Mouse (Mus musculus) spleen, embryonic (tissue): ENCODE results near the gene Cbfa2t2.

Source experiments
- CTCF ChIA-PET: fragments of 350-600 bp; sonication (Branson Sonifier 250); formaldehyde crosslinking; loops from one replicate; lab custom pipeline; 2022; lab: Charles Lee

Cbfa2t2 gene

DNA sequence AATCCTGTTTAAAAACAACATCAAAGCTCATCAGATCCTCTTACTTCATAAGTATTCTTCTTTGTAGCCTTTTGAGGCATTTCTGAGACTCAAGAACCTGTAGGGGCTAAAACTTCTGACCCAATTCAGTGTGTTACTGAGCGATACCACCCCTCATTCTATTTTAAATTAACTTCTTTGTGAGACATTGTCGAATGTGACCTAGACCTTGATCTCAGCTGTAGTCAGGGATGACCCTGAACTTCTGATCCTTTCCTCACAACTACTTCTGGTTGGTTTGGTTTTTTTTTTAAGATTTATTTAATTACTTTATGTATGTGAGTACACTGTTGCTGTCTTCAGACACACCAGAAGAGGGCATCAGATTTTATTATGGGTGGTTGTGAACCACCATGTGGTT lies 12.7 kb upstream of the Cbfa2t2 start:
- CTCF ChIA-PET: interaction anchor here (0.5 to 0.6 kb wide), 2 partner anchors 51 to 122 kb away, joined by 3 to 4 read pairs; partner anchors contain the start of gene Cdk5rap1

DNA sequence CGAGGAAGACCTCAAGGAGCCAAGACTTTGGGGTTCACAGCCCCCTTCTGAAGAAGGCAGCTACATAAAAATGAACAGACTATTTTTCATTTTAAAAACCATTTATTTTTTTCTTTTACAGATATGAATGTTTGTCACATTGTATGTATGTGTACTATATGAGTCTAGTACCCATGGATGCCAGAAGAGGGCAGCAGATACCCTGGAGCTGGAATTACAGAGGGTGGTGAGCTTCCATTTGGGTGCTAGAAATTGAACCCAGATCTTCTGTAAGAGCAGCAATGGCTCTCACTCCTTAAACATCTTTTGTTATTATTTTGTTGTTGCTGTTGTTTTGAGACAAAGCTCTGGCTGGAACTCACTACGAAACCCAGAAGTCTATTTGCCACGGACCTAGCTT lies 10.8 kb upstream of the Cbfa2t2 start:
- CTCF ChIA-PET: interaction anchor here (0.7 kb wide), 1 partner anchor 95 kb away, joined by 4 read pairs; no protein-coding TSS in a partner anchor

DNA sequence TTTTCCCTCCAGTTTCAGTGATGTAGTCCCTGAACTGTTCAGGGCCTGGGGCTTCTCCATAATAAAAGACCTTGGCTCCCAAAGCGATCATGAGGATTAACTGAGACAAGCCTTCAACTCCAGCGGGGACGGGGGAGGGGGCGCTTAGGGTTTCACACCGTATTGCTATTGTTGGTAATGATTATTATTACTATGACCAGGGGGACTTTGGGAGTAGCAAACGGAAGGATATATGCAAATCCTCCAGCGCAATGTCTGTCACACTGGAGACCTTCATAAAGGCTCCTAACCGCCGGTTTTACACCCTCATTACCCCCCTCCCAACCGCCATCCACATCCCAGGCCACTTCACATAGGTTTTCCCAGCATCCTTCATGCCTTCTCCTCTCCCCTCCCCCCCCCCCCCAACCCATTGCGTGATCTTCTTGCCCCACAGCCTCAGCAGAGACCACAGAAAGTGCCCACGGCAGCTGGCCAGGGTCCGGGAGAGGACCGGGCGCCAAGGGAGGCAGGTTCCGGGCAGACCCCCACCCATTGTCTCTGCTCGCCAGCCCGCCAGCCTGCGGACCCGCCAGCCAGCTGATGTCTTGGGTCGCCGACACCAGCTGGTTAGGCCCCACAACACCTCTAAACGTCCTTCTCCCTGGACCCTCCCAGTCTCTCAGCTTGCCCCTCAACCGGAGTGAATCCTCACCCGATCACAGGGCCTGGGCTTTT lies 9.9 kb upstream of the Cbfa2t2 start:
- CTCF ChIA-PET: interaction anchor here (0.7 kb wide), 1 partner anchor 94 kb away, joined by 4 read pairs; no protein-coding TSS in a partner anchor

DNA sequence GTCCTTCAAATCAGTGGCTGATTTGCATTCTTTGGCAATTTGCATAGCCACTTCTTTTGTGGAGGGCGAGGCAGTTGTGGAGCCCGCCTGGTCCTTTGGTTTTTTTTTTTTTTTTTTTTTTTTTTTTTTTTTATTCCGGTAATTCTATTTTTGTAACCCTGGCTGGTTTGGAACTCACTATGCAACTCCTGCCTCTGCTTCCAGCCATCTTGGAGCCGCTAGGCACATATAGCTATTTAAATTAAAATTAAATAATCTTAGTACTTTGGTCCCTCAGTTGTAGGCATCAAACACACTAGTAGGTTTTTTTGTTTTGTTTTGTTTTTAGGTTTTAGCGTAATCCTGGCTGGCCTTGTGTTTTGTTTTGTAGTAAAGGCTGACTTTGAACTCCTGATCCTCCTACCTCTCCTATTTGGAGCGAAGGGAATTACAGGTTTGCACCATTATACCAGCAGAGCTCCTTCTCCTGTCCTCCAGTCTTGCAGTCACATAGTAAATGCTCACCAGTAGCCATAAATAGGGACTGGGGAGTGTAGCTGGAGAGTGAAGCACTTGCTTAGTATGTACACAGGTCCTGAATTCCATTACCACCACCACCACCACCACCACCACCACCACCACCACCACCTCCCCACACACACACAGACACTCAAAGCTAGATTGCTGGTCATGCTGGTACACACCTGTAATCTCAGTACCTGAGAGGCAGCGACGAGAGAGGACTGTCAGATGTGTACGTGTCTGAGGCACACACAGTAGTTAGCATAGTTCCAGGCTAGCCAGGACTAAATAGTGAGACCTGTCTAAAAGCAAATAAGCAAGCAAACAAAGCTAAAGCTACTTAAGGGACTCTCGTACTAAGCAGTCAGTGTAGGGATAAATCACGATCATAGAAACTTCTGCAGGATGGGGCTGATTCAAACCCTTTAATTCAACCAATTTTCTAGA lies 9.1 kb upstream of the Cbfa2t2 start:
- CTCF ChIA-PET: interaction anchor here (0.6 to 0.7 kb wide), 2 partner anchors 16 to 29 kb away, joined by 3 to 5 read pairs; no protein-coding TSS in a partner anchor

DNA sequence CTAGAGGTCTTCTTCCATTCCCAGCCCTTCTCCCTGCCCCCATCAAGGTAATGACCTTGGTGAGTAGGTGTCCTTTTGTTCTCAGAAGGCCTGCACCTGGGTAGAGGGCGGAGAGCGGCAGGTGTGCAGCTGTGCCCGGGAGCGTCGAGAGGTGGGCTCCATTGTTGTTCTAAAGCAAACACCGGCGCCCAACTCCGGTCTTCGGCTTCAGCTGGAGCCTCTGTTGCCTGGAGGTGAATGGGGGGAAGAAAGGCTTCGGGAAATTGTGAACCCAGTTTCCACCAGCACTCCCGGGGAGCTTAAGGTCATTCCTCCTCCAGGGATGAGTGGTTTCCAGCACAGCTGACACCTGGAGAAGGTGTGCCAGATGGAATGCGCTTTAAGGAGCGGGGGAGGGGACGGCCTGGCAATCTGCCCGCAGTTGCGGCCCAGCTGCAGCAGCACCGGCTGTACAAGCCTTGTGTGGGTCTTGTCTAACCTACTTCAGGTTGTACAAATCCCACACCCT lies 8.4 kb upstream of the Cbfa2t2 start:
- CTCF ChIA-PET: interaction anchor here (0.6 to 0.7 kb wide), 2 partner anchors 16 to 29 kb away, joined by 3 to 5 read pairs; no protein-coding TSS in a partner anchor

DNA sequence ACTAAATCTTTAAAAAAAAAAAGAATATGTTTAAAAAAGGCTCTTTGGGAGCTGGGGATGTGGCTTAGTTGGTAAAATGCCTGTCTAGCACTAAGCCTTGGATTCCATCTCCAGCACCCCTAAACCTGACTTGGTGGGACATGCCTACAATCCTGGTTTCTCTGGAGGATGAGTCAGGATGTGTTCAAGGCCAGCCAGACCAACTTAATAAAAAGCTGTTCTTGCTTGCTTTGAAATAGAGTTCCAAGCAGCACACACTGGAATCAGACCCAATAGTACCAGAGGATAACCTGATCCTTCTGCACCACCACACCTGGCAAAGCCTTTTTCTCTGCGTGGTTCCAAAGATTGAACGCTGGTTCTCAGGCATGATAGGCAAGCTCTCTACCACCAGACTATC lies 5.7 kb upstream of the Cbfa2t2 start:
- CTCF ChIA-PET: no interaction called here

DNA sequence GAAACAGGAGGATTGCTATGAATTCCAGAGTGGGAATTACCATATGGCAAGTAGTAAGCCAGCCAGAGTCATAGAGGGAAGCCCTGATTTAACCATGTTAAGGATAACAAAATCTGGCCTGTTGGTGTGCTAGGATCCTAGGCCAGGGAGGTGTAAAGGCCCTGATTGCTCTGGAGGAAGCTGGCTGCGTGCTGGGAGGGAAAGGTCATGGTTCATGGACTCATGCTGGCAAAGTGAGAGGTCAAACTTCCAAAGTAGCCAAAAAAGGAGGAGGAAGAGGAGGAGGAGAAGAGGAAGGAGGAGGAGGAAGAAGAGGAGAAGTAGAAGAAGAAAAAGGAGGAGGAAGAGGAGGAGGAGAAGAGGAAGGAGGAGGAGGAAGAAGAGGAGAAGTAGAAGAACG lies 3.6 kb upstream of the Cbfa2t2 start:
- CTCF ChIA-PET: no interaction called here

DNA sequence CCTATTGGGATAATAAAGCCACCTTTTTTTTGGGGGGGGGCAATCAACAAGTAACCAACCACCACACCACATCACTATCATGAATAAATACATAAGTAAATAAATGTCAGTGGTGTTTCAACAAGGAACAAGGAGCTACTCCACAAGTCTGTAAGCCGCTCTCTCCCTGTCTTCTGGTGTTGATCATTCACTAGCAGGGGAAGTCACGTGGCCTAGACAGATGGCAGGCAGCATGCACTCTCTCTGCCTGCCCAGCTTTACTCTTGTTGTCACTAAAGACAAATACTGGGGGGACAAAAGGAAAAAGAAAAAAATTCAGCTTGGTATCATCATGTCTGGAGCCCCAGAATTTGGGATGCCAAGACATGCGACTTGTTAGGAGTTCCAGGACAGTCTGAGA lies 2.9 kb upstream of the Cbfa2t2 start:
- CTCF ChIA-PET: interaction anchor here (0.6 to 0.7 kb wide), 4 partner anchors 10 to 470 kb away, joined by 3 to 17 read pairs (median 3); no protein-coding TSS in a partner anchor

DNA sequence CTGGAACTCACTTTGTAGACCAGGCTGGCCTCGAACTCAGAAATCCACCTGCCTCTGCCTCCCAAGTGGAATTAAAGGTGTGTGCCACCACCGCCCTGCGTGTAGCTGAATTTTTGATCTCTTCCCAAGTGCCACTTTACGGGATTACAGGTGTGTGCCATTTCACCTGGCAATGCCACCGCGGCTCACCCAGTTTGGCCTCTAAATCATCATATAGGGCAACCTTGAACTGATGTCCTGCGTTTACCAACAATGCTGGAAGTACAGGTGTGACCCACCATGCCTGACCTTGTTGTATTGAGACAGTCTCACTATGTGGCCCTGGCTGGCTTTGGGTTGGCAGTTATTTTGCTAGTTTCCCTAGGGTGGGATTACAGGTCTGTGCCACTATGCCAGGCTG lies 1.6 kb upstream of the Cbfa2t2 start:
- CTCF ChIA-PET: interaction anchor here (0.7 kb wide), 1 partner anchor 89 kb away, joined by 4 read pairs; no protein-coding TSS in a partner anchor

DNA sequence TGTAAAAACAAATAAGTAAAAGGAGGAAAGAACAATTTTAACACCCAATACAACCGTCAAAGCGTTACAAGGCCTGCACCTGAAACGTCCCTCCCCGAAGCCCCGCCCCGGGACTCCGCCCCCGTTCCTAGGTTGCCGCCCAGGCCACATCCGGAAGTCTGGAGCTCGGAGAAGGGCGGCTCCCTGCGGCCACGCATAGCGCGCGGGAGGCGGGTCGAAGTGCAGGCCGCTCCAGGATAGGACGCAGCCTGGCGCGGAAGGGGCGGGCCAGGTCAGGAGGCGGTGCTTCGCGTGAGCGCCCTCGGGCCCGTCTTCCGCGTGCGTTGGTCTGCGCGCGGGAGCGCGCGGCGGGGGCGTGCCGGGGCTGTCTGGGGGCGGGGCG lies 214 bp upstream of the Cbfa2t2 start:
- CTCF ChIA-PET: no interaction called here

DNA sequence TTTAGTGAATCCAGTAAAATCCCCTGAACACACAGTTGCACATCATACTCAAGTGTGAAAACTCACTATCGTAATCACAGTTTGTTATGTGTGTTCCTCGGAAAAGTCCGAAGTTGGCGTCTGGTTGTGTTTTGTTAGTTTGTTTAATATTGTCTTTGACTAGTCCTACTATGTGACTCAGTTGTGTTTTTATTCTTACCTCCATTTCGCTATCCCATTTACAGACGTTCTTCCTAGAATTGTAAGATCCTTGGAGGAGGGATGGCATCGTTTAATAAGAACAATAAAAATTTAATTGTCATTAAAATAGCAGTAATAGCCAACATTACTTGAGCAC lies 878 bp downstream of the Cbfa2t2 start:
- CTCF ChIA-PET: no interaction called here

DNA sequence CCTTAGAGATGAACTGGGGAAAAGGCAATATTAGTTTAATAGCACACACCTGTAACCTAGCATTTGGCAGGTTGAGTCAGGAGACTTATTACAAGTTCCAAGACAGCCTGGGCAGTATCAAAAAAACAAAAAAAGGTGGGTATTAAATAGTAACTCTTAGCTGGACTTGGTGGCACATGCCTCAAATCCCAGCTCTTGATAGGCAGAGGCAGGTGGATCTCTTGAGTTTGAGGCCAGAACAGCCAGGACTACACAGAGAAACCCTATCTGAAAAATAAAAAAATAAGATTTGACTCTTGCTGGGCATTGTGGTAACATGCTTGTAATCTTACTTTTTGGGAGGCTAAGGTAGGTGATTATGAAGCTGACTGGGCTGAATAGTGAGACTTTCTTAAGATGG lies 4.2 kb downstream of the Cbfa2t2 start:
- CTCF ChIA-PET: no interaction called here

DNA sequence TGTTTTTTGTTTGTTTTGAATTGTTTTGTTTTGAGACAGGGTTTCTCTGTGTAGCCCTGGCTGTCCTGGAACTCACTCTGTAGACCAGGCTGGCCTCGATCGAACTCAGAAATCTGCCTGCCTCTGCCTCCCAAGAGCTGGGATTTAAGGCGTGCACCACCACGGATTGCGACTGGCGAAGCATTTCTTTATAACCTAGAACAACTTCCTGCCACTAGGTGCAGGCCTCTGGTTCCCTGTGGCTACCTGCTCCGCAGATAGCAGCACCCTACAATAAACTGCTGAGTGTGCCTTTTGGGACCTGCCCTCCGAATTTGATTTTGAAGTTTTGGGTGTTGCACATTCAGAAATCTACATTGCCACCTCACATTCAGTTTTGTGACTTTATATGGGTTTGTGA lies 11.5 kb downstream of the Cbfa2t2 start:
- CTCF ChIA-PET: no interaction called here

DNA sequence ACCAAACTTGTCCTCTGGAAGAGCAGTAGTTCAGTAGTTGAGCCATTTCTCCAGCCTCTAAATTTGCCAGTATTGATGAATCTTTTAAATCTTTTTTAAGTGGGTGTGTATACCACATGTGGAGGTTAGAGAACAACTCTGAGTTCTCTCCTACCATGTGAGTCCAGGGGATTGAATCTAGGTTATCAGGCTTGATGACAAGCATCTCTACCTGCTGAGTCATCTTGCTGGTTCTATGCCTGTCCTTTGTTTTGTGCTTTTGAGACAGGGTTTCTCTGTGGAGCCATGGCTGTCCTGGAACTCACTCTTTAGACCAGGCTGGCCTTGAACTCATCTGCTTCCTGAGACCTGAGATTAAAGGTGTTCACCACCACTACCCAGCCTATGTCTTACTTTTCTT lies 12.4 kb downstream of the Cbfa2t2 start:
- CTCF ChIA-PET: no interaction called here

DNA sequence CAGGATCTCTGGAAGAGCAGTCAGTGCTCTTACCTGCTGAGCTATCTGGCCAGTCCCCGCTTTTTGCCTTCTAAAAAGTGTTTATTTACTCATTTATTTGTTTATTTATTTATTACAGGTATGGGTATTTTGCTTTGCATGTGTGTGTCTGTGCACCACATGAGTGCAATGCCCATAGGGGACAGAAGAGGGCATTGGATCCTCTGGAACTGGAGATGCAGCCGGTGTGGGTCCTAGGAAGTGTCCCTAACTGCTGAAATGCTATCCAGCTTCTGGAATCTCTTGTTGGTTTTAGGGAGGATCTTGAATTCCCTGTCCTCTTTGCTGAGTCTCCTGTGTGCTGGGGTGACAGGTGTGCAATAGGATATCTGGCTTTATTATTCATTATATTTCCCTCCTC lies 16.7 kb downstream of the Cbfa2t2 start:
- CTCF ChIA-PET: interaction anchor here (0.6 kb wide), 1 partner anchor 43 kb away, joined by 3 read pairs; no protein-coding TSS in a partner anchor

DNA sequence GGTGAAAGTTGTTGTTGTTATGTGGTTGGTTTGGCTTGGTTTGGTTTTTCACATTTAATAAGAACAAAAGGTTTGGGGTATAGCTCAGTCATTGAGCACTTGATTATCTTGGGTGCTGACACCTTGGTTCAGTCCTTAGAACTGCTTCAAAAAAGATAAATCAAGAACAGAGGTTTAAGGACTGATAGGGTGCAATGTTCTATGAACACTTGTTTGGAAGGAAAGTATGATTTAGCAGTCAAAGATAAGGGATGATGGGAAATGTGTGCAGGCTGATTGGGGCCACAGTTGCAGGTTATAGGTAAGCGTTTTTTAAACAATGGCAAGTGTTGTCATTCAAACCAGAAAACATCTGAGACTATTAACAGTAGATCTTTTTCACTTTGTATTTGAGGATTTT lies 17.8 kb downstream of the Cbfa2t2 start:
- CTCF ChIA-PET: interaction anchor here (0.7 kb wide), 1 partner anchor 150 kb away, joined by 6 read pairs; the partner anchor contains the start of gene Pxmp4

DNA sequence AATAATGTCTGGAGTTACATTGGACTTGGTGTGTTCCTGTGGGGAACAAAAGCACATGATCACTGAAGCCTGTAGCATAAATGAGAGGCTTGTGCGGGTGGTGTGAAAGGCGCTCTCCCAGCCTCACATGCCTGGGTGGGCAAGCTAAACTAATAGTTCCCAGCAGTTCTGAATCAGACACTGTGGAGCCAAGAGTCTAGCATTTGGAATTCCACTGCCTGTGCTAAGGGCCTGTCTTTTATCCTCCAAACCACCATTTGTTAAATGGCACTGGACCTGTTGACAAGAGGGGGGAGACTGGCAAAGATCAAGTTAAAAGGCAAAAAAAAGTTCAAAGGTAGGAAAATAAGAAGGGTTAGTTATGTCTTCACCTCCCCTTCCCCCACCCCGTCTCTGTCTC lies 18.3 kb downstream of the Cbfa2t2 start:
- CTCF ChIA-PET: no interaction called here

DNA sequence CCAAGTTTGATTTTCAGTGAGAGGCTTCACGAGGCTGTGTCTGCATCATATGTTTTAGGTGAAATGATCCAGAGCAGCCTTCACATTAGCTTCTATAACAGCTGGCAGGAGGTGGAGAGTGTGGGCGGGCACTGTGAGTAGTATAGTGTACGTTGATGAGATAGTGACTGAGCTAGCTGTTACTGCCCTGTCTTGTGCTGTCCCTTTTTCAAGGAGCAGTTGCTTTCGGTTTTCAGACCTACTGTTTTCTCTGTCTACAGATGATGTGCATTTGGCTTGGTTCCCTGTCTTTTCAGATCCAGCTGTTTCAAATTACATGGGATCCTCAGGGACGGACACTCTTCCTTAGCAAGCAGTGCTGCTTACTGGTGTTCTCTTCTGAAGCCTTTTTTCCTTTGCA lies 19.5 kb downstream of the Cbfa2t2 start:
- CTCF ChIA-PET: interaction anchor here (0.6 kb wide), 1 partner anchor 415 kb away, joined by 8 read pairs; no protein-coding TSS in a partner anchor

DNA sequence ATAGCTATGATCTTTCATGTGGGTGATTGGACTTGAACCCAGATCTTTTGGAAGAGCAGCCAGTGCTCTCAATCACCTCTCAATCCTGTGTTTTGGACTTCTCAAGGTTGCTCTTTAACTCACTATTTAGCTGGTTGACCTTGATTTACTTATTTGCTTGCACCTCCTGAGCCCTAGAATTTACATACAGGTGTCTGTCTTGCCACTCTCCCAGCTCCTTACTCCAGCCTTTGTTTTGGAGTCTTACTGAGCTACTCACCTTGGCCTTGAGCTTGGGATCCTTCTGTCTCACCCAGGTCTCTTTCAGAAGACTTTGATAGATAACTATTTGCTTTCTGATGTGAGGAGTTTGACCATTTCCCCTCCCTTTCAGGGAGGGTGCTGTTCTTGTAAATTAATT lies 20.3 kb downstream of the Cbfa2t2 start:
- CTCF ChIA-PET: interaction anchor here (0.6 kb wide), 1 partner anchor 414 kb away, joined by 8 read pairs; no protein-coding TSS in a partner anchor

DNA sequence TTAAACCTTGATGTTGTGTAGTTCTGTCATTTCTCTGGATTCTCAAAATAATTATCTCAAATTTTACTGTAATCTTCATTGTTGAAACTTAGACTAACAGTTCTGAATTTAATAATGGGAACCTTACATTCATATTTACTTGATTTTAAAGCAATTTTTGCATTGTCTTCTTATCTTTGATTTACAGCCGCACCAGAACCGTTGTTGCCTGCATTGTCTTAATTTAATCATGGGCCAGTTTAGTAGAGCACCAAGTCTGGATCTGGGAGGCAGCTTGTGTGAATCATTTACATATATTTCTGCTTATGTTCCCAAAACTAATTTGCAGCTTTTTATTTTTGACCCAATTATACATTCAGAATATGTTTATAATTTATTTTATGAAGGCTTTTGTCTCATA lies 23.0 kb downstream of the Cbfa2t2 start:
- CTCF ChIA-PET: no interaction called here

DNA sequence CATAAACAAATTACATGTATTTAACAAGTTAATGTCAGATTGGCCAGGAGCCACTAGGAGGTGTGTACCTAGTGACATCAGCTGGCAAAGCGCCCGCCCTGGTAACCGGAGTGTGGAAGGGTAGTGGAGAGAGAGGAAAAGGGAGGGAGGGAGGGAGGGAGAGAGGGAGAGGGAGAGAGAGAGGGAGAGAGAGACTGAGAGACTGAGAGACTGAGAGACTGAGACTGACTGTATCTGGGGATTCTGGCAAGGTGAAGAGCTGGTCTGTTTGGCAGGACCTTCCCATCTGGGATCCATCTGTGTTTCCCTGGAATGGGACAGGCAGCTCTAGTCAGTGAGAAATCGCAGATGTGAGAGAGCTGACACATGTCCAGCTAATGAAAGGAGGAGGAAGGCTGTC lies 23.6 kb downstream of the Cbfa2t2 start:
- CTCF ChIA-PET: no interaction called here
